Mouse (Mus musculus): ENCODE data around the gene Gdap1l1. TPM values are rescaled to one million over a fixed set of nuclear protein-coding genes. Genes with fewer than 3 reads are reported as not detected.

Gdap1l1 gene
- total RNA-seq, 2 experiments from 2014 or later: not detected

Other genes with a start within 250 kb of the Gdap1l1 start
- gene Tox2, start 235.4 kb upstream of the Gdap1l1 start, total RNA-seq (2021): 1 to 10 TPM; 4.1 to 5.6 TPM
- gene Jph2, start 40.5 kb upstream of the Gdap1l1 start, total RNA-seq (2021): 100 to 1,000 TPM; 366 to 416 TPM
- 10 to 100 TPM; 21.6 to 24.2 TPM for gene Oser1, start 13.8 kb upstream of the Gdap1l1 start, total RNA-seq (2021)
- 10 to 100 TPM; 27.8 to 28.1 TPM for gene Fitm2, start 34.2 kb downstream of the Gdap1l1 start, total RNA-seq (2021)
- not detected for gene R3hdml, start 53.8 kb downstream of the Gdap1l1 start, total RNA-seq (2021)
- gene Hnf4a, start 68.3 kb downstream of the Gdap1l1 start, total RNA-seq (2021): not detected
- gene Ttpal, start 163.8 kb downstream of the Gdap1l1 start, total RNA-seq (2021): 10 to 100 TPM; 13.1 to 14.0 TPM
- gene Serinc3, start 206.7 kb downstream of the Gdap1l1 start, total RNA-seq (2021): 100 to 1,000 TPM; 239 to 253 TPM
- gene Pkig, start 219.9 kb downstream of the Gdap1l1 start, total RNA-seq (2021): 100 to 1,000 TPM; 204 to 207 TPM